Mouse (Mus musculus): Measurements from ENCODE around the gene Timd2.
"Not testable (repeated sequence)": the region's sequence is repeated elsewhere in the genome, so short reads cannot be mapped to it uniquely, and the experiment has no call there.

Timd2 gene

DNA sequence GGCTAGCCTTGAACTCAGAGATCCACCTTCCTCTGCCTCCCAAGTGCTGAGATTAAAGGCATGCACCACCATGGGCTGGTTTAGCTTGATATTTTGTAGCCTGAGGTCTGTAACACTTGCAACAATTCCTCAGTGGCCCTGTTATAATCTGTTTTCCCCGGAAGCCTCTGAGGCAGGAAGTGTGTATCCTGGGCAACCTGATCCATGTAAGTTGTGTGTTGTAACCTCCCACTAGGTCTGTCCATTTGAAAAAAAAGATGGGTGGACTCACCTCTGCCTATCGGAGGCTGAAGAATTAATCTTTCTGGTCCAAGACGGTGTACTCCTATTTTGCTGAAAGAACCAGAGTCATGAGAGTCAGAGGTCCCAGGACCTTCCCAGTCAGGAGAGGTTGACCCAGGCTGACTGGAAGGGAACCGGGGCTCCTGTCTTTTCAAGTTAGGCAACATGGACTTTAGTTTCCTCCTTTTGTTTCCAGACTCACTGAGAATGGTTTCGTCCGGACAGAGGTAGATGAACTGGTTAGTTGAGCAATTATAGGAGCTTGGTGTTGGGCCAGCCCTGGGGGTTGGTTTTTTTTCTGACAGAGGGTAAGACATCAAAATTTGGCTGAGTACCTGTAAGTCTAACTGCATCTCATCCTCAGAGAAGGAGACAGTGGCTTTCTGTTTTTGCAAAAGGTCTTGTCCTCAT, at the start of gene Timd2:
Gene Timd2 (minus strand): TSS at position 398 of the 693 bp plus-strand sequence.
- no peak for DNase-seq (ENCODE audit: low read depth, low spot score)

DNA sequence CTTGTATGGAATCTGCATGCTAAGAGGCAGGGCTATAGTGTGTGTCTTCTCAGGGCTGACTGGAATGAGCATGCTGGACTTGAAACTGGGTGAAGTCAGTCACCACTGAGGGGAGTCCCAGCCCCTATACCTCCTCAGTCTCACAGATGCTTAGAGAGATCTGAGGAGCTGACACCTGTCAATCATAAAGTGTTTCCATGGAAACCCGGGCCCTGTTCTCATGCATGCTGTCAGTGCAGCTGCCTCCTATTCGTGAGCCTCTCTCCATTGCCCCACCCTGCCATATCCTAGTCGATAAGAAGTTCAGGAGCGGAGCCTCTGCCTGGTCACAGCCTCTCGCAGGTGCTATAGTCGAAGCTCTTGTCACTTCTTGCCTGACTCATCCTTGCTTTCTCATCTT, 48.9 kb upstream of the Timd2 start:
- not testable (repeated sequence) for DNase-seq (ENCODE audit: low read depth, low spot score)

DNA sequence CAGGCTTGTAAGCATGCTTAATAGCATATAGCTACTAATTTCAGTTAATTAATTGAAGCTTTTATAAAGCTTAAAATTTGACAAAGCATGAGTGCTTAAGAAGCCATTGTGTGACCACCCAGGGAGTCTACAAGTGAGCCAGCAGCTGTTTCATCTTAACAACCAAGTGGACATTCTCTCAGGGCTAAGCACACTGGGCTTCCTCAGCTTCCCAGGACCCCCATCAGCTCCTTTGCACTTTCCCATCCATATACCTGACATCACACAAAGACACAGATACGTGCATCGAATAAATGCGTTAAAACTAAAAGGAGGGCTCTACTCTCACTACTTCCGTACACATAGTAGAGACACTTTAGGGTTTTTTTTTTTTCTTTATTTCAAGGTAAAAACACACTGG, 47.8 kb upstream of the Timd2 start:
- DNase-seq (ENCODE audit: low read depth, low spot score) = no peak

DNA sequence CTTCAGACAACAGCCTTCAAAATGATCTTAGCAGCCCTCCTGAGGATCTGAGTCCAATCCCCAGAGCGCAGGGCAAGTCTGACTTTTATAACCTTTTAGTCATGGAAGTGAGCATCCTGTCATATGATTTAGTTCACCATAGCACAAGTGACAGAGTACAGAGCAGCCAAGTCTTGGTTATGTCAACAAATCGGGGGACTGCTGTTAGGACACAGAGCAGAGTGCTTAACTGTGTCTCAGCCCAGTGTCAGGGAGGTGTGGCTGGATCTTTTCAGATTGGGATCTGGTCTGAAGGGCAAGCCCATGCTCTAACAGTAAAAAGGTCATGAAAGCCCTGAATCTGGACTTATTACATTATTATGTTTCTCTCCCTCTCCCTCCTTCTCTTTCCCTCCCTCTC, 46.8 kb upstream of the Timd2 start:
- DNase-seq (ENCODE audit: low read depth, low spot score) = no peak

DNA sequence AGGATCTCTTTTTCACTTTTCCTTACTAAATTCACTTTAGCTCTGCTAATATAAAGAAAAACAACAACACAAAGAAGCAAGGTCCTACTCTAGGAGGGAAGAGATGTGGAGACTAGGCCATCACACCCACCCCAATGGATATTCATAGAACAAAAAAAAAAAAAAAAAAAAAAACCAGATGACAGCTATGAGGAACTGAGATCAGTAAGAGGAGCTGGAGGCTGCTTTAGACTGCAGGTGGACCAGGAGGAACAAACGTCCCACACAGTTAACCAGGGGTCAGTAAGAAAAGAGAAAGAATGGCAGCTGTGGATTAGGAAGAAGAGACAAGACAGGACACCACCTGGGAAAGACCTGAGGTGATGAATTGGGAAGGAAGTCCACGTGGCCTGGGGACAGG, 41.1 kb upstream of the Timd2 start:
- DNase-seq (ENCODE audit: low read depth, low spot score) = no peak

DNA sequence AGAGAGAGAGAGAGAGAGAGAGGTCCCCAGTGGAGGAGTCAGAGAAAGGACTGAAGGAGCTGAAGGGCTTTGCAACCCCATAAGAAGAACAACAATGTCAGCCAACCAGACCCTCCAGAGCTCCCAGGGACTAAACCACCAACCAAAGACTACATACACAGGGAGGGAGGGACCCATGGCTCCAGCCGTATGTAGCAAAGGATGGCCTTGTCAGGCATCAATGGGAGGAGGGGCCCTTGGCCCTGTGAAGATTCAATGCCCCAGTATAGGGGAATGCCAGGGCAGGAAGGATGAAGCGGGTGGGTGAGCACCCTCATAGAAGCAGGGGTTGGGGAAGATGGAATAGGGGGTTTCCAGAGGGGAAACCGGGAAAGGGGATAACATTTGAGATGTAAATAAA, 34.9 kb upstream of the Timd2 start:
- DNase-seq (ENCODE audit: low read depth, low spot score) = no peak

DNA sequence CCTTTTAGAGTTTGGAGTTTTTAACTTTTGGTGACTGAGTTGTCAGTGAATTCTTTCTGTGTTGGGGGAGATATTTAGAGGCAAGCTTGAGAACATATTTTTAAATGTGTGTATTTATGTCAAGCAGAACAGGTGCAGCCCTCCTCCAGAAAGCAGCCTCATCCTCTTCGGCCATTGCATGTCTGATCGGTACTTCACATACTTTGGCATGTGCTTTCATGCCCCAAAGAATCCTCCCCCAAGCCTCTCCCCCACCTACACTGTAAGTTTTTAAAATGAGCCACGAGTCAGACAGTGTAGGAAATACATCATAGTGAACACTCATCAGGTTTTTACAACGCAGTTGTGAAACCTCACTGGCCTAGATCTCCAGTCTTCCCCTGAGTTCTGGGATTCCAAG, 34.0 kb upstream of the Timd2 start:
- DNase-seq (ENCODE audit: low read depth, low spot score) = no peak

DNA sequence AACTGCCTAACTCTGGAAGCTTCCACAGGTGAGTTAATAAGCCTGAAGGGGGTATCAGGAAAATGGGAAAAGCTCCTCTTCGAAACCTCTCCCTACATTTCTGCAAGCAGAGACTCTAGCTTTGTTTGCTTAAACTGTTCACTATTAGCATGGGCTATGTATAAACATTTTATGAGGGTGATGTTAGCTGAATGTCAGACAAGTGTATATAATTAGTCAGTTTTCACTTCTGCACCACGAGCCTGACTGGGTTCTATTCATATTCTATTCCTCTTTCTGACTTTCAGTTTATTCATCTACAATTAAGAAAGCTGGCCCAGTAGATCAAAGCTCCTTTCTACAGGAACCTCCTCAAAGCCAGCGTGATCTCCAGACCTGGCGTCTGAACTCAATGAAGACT, 32.6 kb upstream of the Timd2 start:
- no peak for DNase-seq (ENCODE audit: low read depth, low spot score)

DNA sequence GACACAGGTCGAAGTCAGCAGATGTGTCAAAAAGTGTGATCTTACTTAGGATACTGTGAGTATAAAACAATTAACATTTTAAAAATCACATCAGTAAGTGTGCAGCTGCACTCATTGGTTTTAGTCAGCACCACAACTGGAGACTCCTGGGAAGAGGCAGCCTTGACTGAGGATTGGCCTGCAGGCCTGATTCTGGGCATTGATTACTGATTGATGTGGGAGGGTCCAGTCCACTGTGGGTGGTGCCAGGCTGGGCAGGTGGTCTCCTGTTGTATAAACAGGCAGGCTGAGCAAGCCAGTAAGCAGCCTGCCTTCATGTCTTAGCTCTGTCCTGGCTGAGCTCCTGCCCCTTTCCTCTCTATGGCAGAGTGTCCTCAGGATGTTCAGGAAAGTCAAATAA, 28.2 kb upstream of the Timd2 start, which contains the start of gene Havcr1:
Gene Havcr1 (plus strand): TSS at position 5 of the 400 bp plus-strand sequence.
- not testable (repeated sequence) for DNase-seq (ENCODE audit: low read depth, low spot score)

DNA sequence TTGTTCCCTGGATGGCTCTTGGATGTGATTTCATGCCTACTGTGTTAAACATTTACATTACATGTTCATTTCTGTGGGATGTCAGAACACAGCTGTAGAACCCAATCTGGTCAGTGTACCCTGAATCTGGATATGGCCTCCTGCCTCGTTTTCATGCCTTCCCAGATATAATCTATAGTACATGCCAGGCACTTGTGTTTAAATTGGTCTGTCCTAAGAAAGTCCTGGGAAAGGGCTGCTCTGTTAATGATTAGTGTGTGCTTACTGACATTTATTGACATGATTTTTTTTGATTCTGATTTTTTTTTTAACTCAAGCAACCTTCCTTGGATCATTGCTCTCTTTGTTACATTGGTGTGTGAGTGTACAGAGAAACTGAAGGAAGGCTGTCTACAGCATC, 27.8 kb upstream of the Timd2 start:
- DNase-seq (ENCODE audit: low read depth, low spot score) = no peak

DNA sequence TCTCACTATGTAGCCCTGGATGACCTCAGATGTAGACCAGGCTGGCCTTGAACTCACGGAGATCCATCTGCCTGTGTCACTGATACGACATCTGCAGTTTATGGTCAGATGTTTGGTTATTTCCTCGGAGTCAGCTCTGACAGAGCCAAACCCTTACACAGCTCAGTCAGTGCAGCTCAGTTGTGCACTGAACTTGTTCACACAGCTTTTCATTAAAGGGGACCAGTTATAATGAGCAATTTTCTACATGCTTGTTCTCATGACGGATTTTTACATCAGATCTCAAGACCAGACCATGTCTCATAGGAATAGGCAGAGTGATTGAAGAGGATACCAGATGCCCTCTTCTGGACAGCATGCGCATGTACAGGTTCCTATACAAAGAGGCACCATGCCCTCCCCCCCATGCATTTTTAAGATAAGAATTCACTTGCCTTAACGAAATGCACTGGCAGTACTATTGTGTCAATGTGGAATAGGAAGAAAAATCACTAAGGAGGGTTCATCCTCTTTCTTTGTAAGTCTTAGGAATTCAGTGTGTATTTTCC, 26.5 kb upstream of the Timd2 start:
- DNase-seq (ENCODE audit: low read depth, low spot score) = no peak

DNA sequence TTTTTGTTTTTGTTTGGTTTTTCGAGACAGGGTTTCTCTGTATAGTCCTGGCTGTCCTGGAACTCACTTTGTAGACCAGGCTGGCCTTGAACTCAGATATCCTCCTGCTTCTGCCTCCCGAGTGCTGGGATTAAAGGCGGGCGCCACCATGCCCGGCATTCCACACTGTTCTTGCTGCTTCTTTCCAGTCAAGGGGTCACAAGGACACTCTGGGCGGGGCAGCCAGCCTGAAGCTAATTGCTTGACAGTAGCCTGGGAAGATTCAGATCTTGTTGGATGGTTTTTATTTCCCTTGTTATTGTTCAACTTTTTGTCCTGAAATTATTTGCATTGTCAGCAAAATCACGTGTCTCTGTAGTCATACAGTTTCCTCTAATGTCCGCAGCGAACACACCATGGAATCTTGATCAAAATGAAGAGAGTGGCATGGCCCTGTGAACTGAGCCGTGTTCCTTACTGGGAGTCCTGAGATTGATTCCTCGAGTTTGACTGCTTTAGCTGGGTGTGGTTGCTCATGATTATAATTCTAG, 24.7 kb upstream of the Timd2 start:
- DNase-seq (ENCODE audit: low read depth, low spot score) = no peak

DNA sequence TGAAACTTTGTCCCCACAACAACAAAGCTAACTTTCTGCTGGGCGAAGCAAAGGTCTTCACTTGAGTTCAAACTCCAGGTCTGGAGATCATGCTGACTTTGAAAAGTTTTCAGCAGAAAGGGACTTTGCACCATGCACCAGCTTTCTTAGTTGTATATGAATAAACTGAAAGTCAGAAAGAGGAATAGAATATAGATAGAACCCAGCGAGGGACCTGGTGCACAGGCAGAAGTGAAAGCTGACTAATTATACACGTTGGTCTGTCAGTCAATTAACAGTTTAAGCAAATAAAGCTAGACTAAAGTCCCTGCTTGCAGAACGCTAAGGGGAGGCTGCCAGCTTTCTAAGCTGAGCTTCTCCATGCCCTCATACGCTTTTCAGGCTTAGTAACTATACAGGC, 8.0 kb downstream of the Timd2 start:
- no peak for DNase-seq (ENCODE audit: low read depth, low spot score)

DNA sequence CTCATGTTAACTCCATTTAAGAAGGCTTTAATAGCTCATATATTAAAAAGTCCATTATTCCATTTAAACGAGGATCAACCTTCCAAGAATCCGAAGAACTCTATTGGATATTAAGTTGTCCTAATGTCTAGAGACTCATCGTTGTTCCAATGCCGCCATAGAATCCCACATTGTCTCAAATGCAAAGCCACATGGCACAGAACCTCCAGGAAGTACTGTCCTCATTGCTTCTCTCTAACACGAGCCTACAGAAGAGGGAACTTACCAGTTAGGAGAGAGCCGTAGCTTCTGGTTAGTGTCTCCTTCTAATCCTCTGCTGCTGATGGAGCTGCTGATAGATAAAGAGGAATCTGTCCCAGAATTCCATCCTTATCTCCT, 8.6 kb downstream of the Timd2 start:
- DNase-seq (ENCODE audit: low read depth, low spot score) = no peak

DNA sequence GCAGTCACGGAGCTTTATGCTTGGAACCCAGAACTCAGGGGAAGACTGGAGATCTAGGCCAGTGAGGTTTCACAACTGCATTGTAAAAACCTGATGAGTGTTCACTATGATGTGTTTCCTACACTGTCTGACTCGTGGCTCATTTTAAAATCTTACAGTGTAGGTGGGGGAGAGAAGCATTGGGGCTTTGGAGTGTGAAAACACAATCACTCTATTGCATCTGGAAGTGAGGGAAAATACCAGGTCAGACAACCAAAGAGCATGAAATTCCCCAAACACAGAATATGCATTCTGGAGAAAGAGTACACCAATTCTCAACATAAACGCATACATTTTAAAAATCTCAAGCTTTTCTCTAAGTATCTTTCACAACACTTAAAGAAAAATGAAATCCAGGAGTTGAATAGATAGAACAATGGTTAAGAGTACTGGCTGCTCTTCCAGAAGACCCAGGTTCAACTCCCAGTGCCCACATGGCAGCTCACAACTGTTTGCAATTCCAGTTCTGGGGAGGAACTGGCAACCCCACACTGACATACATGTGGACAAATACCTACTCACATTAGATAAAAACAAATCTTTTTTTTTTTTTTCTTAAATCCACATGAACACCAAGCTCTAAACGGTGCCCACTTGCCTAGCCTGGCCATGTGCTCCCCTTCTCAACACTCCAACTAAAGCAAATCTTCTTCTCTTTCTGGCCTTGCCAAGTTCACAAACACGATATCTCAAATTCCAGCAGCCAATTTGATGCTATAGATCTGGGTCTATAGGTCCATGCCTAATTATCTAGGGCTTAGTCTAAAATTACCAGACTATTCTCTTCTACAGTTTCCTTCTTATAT, 9.2 kb downstream of the Timd2 start:
- no peak for DNase-seq (ENCODE audit: low read depth, low spot score)

DNA sequence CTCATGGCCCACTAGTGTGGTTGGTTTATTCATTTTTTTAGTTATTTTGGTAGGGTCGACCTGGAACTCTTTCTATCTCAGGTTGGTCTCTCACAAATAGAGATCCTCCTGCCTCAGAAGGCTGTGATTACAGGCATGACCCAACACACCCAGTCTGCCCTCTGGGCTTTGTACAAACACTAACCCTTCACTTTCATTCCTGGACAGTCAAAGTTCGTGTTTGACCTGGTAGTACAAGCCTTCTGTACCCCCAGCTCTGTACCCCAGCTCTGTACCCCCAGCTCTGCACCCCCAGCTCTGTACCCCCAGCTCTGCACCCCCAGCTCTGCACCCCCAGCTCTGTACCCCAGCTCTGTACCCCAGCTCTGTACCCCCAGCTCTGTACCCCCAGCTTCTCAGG, 11.0 kb downstream of the Timd2 start:
- DNase-seq (ENCODE audit: low read depth, low spot score) = not testable (repeated sequence)

DNA sequence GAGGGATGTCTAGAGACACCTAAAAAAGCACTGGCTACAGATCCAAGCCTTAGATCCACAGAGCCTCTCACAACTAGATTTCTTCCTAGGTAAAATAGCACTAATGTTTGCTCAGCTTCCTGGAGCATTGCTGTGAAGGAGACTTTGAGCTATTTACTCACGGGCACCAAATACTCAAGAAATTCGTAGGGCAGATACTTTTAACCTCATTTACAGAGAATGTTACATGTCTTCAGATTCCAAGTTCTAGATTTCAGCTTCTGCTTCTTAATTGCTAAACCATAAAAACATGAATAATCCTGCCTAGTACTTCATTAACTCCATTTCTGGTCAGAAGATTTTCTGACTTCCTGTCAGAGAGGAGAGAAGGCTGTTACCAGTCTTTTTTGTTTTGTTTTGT, 16.7 kb downstream of the Timd2 start:
- no peak for DNase-seq (ENCODE audit: low read depth, low spot score)

DNA sequence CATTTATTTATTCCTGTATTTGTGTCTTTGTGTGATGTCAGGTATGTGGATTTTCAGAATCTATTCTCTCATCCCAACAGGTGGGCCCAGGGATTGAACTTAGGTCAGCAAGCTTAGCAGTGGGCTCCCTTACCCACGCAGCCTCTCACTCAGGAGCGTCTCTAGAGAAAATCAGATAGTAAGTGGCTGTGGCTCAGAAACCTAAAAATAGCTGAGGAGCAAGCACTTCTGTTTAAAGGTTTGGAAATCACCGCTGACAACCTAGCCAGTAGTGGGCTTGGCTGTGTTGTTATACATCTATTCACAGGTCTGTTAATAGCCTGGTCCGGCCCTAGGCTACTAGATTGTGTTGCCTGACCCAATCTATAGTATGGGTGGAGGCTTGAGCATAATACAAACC, 23.1 kb downstream of the Timd2 start:
- DNase-seq (ENCODE audit: low read depth, low spot score) = no peak

DNA sequence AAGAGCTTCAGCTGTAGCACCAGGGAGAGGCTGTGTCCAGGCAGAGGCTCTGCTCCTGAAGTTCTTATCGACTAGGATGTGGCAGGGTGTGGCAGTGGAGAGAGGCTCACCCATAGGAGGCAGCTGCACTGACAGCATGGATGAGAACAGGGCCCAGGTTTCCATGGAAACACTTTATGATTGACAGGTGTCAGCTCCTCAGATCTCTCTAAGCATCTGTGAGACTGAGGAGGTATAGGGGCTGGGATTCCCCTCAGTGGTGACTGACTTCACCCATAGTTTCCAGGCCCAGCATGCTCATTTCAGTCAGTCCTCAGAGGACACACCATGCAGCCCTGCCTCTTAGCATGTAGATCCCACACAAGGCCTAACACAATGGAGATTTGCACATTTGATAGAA, 24.0 kb downstream of the Timd2 start:
- no peak for DNase-seq (ENCODE audit: low read depth, low spot score)

DNA sequence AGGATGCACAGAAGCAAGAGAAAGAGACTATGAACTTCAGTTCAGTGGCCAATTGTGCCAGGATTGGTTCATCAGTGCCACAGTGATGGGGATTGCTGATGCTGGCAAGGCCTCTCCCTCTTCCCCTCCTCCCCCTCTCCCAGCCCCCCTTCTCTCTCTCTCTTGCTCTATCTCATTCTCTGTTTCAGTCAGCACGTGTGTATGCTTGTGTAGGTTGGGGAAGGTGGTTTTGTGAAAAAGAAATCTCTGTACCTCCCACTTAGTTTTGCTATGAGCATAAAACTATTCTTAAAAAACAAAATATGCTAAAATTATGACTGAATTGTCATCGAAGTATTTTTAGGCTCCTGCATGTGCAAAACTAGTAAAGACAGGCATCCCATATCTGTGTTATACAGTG, 38.9 kb downstream of the Timd2 start:
- DNase-seq (ENCODE audit: low read depth, low spot score) = no peak

DNA sequence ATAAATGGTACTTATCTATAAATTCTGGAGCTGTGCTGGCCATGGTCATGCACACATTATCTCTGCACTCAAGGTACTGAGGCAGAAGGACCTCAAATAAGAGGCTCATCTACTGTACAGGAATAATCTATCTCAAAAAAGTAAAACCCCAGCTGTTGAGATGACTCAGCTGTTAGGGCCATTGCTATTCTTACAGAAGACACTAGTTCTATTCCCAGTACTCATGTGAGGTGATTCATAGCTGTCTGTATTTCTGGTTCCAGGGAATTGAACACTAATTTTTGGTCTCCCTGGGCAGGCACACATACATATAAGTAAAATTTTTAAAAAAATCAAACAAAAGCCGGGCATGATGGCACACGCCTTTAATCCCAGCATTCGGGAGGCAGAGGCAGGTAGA, 39.8 kb downstream of the Timd2 start:
- no peak for DNase-seq (ENCODE audit: low read depth, low spot score)

DNA sequence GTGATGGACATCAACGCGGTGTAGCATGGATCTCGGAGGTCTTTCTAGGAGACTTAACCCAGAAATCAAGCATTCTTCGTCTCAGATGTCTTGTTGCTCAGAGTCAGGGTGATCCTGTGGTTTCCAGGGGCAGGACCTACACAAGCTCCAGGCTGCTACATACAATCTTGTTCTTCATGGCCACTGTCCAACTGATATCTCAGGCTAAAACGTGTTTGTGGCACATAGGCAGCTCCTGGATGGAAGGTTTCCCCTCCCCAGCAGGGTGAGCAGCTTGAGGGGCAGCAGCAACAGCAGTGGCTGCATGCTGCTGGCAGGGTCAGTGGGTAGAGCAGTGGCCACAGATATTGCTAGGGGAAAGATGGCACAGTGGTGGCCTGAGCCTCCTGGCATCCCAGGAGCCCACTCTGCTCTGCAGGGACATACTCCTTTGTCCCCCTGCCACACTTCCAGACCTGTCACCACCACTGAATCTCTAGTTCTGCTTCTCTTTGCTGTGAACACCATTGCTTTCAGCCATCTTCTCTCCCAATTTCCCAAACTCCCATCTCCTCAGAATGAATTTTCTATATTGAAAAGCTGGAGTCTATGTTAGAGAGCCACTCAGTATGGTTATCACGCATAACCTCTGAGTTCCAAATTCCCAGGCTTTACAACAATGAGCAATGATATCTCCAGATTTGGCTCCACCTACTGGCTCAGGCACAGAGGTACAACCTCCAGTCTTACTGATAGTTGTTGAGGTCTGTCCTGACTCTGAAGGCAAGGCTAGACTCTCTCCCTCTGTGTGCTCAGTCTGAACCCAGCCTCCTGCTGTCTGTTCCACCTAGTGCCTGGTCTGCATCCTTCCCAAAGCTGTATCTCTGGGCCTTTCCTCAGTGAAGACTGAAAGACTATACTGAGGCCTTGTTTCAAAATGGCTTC, 41.0 kb downstream of the Timd2 start:
- DNase-seq (ENCODE audit: low read depth, low spot score) = no peak

Measured in skeletal muscle tissue, adult 2 months (tissue).